Mouse (Mus musculus) cerebellum, postnatal 4 days (tissue): Measurements from ENCODE around the gene Scfd2.

Experiments
- DNase-seq, 2 experiments: peaks; one replicate each; pipeline ENCODE4 v3.0.0; 2022; ENCODE audit warnings: low spot score in 2 of 2, mixed read lengths in 1 of 2

Gene Scfd2

GRCm38 (mm10) chr5:74175526-74176270 lies 355.9 kb downstream of the Scfd2 start:
- peak in 1 of 2 experiments; percentile 16 for DNase-seq

DNA sequence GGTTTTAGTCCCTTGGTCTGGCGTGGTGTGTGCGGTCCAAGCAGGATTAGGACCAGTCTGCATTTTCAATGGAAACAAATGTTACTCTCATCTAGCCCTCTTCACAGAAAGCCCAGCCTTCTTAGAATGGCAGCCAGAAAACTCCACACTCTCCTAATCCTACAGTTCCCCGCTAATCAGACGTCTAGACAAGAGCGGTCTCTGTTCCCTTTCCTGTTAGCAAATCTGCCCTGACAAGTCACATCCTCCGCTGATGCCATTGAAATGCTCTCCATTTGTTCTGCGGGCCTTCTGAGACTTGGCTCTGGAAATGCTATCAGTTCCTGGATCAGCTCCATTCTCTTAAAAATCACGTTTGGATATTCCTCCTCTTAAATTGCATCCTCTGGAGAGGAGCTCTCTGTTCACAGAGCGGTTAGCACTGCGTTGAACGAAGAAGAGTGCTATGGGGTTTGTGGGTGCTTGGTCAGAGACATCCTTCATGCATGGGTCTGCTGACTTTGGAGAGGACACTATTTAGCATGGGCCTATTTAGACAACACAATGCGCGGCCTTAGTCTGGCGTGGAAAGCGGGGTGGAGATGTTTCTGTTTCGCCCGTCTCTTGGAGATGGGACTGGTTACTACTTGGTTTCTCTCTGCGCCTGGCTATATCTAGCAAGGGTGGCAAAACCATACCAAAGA lies 358.3 kb downstream of the Scfd2 start:
- peak in 1 of 2 experiments; percentile 8 for DNase-seq

DNA sequence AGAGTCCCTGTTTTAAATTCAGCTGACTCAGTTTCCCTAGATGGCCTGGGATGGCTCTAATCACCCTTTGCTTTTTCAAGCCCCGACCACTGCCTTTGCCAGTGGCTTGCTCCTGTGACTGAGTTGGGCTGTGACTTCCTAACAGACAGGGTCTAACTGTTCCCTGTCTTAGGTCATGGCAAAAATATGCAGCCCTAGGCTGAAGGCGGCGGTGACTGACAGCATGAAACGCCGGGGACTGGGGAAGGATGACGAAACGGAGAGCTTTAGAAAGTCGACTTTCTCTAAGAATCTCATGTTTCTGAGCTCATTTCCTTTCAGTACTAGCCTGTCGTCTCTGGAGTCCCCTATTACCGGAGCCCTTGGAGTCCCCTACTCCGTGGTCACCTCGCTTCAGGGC lies 359.4 kb downstream of the Scfd2 start:
- no peak for DNase-seq

GRCm38 (mm10) chr5:74171768-74172167 lies 359.8 kb downstream of the Scfd2 start:
- no peak for DNase-seq

DNA sequence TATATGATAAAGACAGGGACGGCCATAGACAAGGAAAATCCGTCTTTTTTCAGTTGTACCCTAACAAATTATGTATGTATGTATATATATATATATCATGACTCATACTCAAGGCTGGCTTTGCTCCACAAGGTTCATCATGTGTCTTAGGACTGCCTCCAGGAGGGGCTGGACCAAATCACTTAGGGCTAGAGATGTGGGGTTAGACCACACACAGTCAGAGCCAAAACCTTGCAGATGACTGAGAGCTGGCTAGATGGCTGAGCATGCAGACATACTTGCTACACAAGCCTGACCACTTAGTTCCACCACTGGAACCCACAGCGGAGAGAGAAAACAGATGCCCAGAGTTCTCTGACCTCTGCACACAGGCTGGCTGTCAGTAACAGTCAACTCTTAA lies 363.5 kb downstream of the Scfd2 start:
- DNase-seq = no peak

- DNase-seq = no peak
These were observed 364.9 kb downstream of the Scfd2 start for GRCm38 (mm10) chr5:74166642-74167041.

- no peak for DNase-seq
These were observed 367.0 kb downstream of the Scfd2 start for GRCm38 (mm10) chr5:74164547-74164946.

- DNase-seq = no peak
These were observed 368.4 kb downstream of the Scfd2 start for GRCm38 (mm10) chr5:74163141-74163540.

DNA sequence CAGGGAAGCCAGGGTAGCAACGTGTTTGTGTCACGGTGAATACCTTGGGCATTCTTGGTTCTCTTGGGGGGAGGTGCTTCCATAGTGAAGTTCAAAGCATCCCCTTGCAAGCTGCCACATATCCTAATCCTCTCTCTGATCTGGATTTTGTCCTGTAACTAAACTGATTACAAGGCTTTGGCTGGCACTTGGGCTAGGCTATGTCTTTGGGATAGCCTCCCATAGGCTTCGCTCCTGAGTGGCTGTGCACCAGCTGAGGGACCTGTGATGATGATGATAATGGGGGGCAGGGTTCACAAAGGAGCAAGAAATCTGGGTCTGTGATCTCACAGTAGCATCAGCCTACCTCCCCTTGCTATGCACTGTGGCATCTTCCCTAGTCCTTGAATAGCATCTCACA lies 369.5 kb downstream of the Scfd2 start:
- DNase-seq = no peak

GRCm38 (mm10) chr5:74161297-74161926 lies 370.1 kb downstream of the Scfd2 start:
- peak in 1 of 2 experiments; percentile 30 for DNase-seq

- DNase-seq = no peak
These were observed 371.2 kb downstream of the Scfd2 start for GRCm38 (mm10) chr5:74160349-74160748.

DNA sequence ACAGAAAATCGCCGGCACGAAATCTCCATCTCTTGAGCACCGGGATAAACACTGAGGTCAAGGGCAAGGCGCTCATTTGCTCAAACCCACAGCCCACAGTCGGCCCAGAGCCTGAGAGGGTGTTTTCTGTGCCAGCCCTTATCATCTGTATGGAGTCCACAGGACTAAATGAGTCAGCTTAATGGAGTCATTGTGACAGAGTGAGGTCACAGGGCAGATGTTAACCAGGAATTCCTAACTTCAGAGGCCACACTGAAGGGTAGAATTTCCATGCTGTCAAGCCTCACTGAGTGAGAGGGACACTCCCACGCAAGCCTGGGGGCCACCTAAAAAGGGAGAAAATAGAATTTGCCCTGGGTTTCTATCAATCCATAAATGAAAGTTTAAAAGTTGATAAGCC lies 371.7 kb downstream of the Scfd2 start:
- no peak for DNase-seq

GRCm38 (mm10) chr5:74158929-74159632 lies 372.5 kb downstream of the Scfd2 start:
- DNase-seq = no peak

DNA sequence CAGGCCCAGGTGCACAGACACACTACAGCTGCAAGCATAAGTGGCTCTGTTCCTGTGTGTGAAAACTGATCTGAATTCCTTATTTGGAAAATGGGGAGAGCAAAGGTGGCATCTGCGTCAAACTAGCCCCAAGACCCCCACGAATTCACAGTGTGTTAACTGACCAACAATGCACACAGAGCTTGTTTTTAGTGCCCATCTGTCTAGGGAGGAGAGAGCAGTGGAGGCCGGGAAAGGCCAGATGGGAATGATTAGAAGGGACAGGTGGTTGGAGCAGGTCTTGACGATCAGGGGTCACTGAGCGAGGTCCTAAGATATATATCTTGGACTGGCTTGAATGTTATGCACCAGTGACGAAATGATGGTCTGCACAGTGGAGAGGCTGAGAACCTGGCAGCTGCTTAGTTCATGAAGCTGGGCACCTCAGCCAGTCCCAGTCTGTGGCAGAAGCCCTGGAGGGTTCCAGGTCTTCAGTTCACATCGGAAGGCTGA lies 375.7 kb downstream of the Scfd2 start:
- no peak for DNase-seq
